Mouse (Mus musculus) heart, embryonic 16.5 days (tissue): ENCODE measurements around the gene Smad5. TPM values are rescaled to one million over a fixed set of nuclear protein-coding genes. Genes with fewer than 3 reads are reported as not detected.

Source experiments
- ATAC-seq: fragments of 200-750 bp; cut with Nextera tagmentation; replicated peaks from 2 replicates; pipeline ENCODE4 v1.8.0; 2017; ENCODE audit warnings: moderate number of reproducible peaks; ENCODE audit not compliant: insufficient read depth, low FRiP score; ENCODE audit errors: extremely low read depth
- H3K27ac ChIP-seq: fragments of 300-500 bp; sonication (generic); 2 replicates; pipeline ENCODE4 v1.5.1; 2014; ENCODE audit warnings: mild to moderate bottlenecking, low read length, control low read depth, moderate library complexity
- H3K27me3 ChIP-seq: fragments of 300-500 bp; sonication (generic); 2 replicates; pipeline ENCODE4 v1.6.1; 2014; ENCODE audit warnings: low read length, mixed read lengths; ENCODE audit not compliant: control insufficient read depth, insufficient read depth
- H3K36me3 ChIP-seq: fragments of 300-500 bp; sonication (generic); 2 replicates; pipeline ENCODE4 v1.6.1; 2014; ENCODE audit not compliant: control insufficient read depth, insufficient read depth
- H3K4me1 ChIP-seq: fragments of 300-500 bp; sonication (generic); 2 replicates; pipeline ENCODE4 v1.6.1; 2014; ENCODE audit warnings: low read length, mixed read lengths; ENCODE audit not compliant: control insufficient read depth, insufficient read depth
- H3K4me2 ChIP-seq: fragments of 300-500 bp; sonication (generic); 2 replicates; pipeline ENCODE4 v1.6.1; 2014; ENCODE audit warnings: low read depth, mild to moderate bottlenecking, control low read depth, low read length
- H3K4me3 ChIP-seq: fragments of 300-500 bp; sonication (generic); 2 replicates; pipeline ENCODE4 v1.5.1; 2014; ENCODE audit warnings: mild to moderate bottlenecking, control low read depth, low read length
- H3K9ac ChIP-seq: fragments of 300-500 bp; sonication (generic); 2 replicates; pipeline ENCODE4 v1.6.1; 2014; ENCODE audit warnings: low read length, control low read depth
- H3K9me3 ChIP-seq: fragments of 300-500 bp; sonication (generic); replicated peaks from 2 replicates; pipeline ENCODE4 v1.6.1; 2016; ENCODE audit warnings: low read length; ENCODE audit not compliant: control insufficient read depth
- WGBS: fragments of 180-500 bp; shearing (Covaris S2); extraction: QIAGEN DNeasy Blood & Tissue Kit; methylation state at CpG from one replicate; pipeline ENCODE4 v1.1.7; 2014; 5-methylcytosine and 5-hydroxymethylcytosine counted together
- polyA plus RNA-seq: library from polyadenylated mRNA; unstranded; fragments of >200 nt; fragmentation: Nextera tagmentation; extraction: Ambion mirVana; gene quantifications from 2 replicates; pipeline ENCODE4 v1.2.1, GENCODE M21; 2015

Gene Smad5
- polyA plus RNA-seq: 16.7 and 16.9 TPM in 2 replicates

DNA sequence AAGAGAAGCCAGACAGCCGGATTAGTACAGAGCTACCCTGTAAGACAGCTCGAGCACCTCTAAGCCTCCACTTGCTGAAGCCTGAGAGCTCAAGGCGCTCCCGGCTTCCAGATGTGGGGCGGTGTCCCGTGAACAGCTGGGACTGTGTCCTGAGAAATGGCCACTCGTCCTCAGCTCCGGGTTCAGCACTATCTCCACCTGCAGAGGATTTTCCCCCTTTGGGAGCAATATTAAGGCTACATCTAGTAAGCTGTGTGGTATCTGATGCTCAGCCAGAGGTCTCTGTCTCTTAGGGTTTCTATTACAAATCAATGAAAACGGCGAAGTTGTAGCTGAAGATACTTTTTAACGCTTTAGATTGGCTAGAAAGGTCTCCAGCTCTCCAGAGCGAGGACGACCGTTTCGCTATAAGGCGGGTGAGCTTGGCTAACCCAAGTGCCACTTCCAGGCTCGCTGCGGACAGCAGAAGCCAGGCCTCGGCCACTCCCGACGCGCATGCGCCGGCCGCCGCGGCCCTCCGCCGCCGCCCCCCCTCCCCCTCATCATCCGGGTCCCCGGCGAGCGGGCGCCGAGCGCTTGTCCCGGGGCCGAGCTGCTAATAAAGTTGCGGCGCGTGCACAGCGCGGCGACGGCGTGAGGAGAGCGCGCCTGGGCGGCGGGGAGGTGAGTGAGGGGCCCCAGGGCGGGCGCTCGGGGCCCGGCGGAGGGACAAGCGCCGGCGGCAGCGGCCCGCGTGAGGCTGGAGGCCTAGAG is at the start of gene Smad5:
TSS of gene Smad5 (plus strand) at position 542 of the 753 bp plus-strand sequence.
- 3% methylated on average over 62 of the region's 62 CpGs for WGBS
- no peaks in the 10 kb centered on the region for H3K27me3 ChIP-seq
- H3K9me3 ChIP-seq: no peaks in the 10 kb centered on the region; the same call in 1 of the 2 replicates
- peak within 1 kb of the TSS; percentile 80 for H3K4me3 ChIP-seq
- peak within 1 kb of the TSS; percentile 94 for H3K9ac ChIP-seq
- H3K4me1 ChIP-seq: peaks cover 48% of the 10 kb centered on the region
- peak within 1 kb of the TSS; percentile 82 for H3K4me2 ChIP-seq
- peak within 1 kb of the TSS; percentile 98 for H3K27ac ChIP-seq
- no peaks in the 10 kb centered on the region for H3K36me3 ChIP-seq
- ATAC-seq: peak; percentile 90

DNA sequence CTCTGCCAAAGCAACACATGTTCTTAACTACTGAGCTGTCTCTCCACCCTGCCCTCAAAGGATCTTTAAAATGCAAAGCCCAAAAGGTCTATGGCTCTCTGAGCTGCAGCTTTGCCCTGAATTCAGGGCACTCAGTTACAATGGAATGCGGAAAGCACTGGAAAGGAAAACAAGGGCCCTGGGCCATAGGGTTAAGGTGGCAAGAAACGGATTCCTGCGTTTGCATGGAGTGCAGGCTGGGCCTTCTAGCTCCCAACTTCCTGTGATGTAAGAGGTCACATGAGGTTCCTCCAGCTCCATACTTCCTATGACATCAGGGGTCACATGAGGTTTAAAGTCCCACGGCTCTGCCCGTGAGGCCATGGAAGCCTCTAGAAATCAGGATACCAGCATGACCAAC is 48.6 kb upstream of the Smad5 start:
- Histone ChIP-seq H3K4me1 (peaks cover 3% of the 10 kb centered on the region), H3K4me3 (no peak overlapping the region), H3K27ac (no peak overlapping the region), H3K27me3 (no peaks in the 10 kb centered on the region), H3K9me3 (no peaks in the 10 kb centered on the region), H3K36me3 (no peaks in the 10 kb centered on the region), H3K4me2 (no peak overlapping the region), H3K9ac (no peak overlapping the region)
- 78% methylated on average over 5 of the region's 5 CpGs for WGBS
- no peak for ATAC-seq

DNA sequence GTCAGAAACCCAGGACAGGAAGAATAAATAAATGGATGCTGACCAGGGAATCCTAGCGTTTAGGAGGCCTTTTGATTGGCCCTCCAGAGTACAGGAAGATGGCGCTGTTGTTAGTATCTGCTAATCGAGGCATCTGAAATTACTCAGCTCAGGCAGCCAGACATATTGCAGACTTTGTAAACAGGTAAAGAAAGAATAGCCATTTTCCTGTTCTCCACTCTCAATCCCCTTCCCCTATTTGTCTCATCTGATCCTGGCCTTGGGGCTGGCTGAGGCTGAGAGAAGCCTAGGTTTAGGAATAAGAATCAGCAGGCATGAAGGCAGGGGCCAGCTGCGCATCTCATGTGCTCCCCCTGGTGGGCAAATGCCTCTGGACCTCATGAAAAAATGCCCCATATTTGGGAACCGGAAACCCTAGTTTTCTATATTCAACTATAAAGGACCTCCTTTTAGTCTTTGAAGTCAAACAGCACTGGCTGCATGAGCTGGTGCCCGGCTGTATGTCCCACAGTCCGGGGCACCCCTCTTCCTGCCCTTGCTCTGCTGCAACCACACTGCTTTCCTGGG is 44.8 kb upstream of the Smad5 start:
- ATAC-seq: no peak
- Histone ChIP-seq H3K9ac (no peak overlapping the region), H3K36me3 (no peaks in the 10 kb centered on the region), H3K27ac (no peak overlapping the region), H3K9me3 (no peaks in the 10 kb centered on the region), H3K4me3 (no peak overlapping the region), H3K4me1 (peaks cover 18% of the 10 kb centered on the region), H3K4me2 (no peak overlapping the region), H3K27me3 (no peaks in the 10 kb centered on the region)
- WGBS: 35% methylated on average over 7 of the region's 7 CpGs

DNA sequence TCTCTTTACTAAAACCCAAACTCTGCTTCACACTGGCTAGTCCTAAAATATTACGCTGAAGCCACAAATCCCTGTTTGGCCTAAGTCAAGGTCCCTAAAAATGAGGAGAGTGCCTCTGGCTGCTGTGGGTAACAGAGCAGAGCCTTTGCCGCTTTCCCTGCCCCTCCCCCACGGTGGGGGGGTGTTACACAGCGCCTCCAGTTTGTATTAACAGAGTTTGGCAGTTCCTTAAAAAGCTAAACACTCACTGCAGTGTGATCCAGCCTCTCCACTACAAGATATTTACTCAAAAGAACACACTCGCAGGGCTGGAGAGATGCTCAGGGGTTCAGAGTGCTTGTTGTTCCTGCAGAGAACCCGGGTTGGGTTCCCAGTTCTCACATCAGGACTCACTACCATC is 43.9 kb upstream of the Smad5 start:
- no peaks in the 10 kb centered on the region for H3K36me3 ChIP-seq
- H3K4me2 ChIP-seq: no peak overlapping the region
- ATAC-seq: no peak
- peaks cover 21% of the 10 kb centered on the region for H3K4me1 ChIP-seq
- no peaks in the 10 kb centered on the region for H3K9me3 ChIP-seq
- no peaks in the 10 kb centered on the region for H3K27me3 ChIP-seq
- H3K27ac ChIP-seq: no peak overlapping the region
- no peak overlapping the region for H3K9ac ChIP-seq
- no peak overlapping the region for H3K4me3 ChIP-seq
- WGBS: 66% methylated on average over 6 of the region's 6 CpGs

DNA sequence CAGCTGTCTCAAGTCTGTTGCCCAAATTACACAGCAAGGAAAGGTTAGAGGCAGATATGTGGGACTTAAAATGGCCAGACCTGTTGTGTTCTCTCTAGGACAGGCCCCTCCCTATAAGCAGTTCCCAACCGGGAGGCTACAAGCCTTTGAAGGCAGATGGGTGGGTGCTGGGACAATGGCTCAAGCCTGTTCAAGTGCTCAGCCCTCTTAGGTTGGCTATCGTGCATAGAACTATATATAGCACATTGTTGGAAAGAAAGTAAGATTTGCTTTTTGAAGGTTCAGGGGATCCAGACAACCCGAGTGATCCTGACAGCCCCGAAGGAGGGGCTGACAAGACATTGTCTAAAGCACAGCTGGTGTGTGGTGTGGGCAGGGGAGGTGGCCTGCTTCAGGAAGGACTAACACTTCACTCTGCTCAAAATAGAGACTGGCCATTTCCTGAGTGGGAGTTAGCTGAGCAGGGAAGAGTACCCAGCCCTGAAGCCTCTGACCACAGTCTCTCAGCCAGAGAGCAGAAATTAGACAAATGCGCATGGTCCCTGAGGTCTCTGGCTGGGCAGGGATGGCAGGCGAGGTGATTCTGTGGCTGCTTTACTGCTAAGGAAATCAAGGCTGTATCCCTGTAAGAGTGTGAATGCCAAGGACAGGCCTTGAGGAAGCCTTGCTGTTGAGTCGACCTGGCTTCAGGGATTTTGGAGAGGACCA is 40.7 kb upstream of the Smad5 start:
- H3K4me1 ChIP-seq: peaks cover 21% of the 10 kb centered on the region
- no peaks in the 10 kb centered on the region for H3K9me3 ChIP-seq
- H3K27ac ChIP-seq: peak overlapping the region; percentile 79
- 23% methylated on average over 7 of the region's 7 CpGs for WGBS
- no peak overlapping the region for H3K4me3 ChIP-seq
- no peaks in the 10 kb centered on the region for H3K36me3 ChIP-seq
- ATAC-seq: peak; percentile 87
- H3K4me2 ChIP-seq: peak overlapping the region; percentile 22; the same call in 1 of the 2 replicates
- H3K9ac ChIP-seq: peak overlapping the region; percentile 30; the same call in 1 of the 2 replicates
- H3K27me3 ChIP-seq: no peaks in the 10 kb centered on the region

DNA sequence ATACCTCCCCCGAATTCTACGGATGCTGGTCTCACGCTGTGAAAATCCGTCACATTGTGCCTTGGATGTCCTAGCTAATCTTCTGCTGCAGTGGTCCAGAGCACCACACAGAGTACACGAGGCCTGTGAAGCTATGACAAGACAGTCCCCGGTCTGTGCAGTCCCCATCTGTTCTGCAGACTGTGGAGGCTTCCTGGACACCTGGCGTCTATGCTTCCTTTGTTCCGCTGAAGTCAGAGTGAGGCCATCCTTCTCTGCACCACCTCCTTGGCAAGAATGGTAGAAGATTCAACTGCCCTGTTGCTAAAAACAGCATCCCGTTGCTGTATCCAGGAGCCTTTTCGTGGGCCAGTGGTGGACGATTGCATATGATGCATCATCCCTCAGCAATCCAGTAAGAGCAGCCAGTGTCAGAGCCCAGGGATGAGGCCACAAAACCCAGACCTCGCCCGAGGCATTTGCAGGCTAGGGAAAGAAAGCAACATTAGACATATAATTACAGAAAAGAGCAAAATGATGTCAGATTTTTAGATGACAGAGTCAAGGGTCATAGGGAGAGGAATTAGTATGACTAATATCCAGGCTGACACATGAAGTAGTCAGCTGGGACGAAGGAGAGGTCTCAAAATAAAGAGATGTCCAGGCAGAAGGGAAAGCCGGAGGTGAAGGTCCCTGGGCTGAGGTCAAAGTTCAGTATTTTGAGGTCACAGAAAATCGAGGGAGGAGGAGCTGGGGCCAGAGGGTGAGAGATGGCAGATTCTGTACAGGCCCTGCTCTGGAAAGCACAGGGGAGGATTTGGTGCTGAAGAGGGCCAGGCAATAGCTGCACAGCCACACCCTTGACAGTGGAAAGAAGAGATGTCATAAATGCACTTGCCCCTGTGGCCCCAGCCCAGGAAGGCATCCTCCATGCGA is 38.3 kb upstream of the Smad5 start:
- Histone ChIP-seq H3K4me1 (peaks cover 21% of the 10 kb centered on the region), H3K27ac (no peak overlapping the region), H3K9me3 (no peaks in the 10 kb centered on the region), H3K36me3 (no peaks in the 10 kb centered on the region), H3K4me3 (no peak overlapping the region), H3K4me2 (no peak overlapping the region), H3K9ac (no peak overlapping the region), H3K27me3 (no peaks in the 10 kb centered on the region)
- ATAC-seq: no peak
- WGBS: 73% methylated on average over 17 of the region's 17 CpGs

DNA sequence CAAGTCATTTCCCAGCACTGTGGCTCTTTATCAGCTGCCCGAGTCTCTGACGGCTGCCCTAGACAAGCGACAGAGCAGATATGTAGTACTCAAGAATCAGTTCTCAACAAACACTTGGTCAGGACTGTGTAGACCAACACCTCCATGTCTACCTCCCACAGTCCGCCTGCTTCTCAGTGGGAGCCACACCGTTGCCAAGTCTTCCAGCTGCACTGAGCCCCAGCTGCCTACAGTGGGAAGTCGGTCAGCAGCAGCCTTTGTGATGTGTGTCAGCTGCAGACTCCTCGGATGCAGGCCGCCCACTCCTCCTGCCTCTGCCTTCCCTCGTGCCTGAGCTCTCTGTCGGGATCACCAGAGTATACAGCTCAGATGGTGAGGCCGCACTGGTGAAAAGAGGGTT is 31.6 kb upstream of the Smad5 start:
- no peak overlapping the region for H3K27ac ChIP-seq
- no peak overlapping the region for H3K4me2 ChIP-seq
- 35% methylated on average over 11 of the region's 11 CpGs for WGBS
- H3K36me3 ChIP-seq: no peaks in the 10 kb centered on the region
- no peak for ATAC-seq
- peaks cover 3% of the 10 kb centered on the region; the same call in 1 of the 2 replicates for H3K4me1 ChIP-seq
- H3K4me3 ChIP-seq: no peak overlapping the region
- H3K27me3 ChIP-seq: 0 out of 2 replicates have a peak, but pooled peaks cover 2% of the 10 kb centered on the region
- H3K9ac ChIP-seq: no peak overlapping the region
- no peaks in the 10 kb centered on the region for H3K9me3 ChIP-seq

DNA sequence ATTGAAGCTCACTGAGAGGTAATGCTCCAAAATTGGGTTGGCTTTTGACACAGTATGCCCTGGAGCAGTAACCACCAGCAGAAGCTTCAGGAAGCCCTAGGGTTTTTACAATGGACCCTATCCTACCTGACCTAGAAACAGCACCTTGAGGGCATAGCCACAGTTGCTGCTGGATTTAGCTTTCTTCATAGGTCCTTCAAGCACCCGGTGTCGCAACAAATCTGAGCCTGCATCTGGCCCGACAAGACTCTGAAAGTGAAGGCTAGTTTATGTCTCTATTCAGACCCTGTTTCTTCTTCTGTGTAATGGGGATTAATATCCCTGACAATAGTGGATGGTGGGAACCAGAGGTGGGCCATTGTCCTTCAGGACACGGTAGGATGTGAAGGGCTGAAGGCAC is 25.1 kb upstream of the Smad5 start:
- peaks cover 19% of the 10 kb centered on the region for H3K4me1 ChIP-seq
- 57% methylated on average over 4 of the region's 4 CpGs for WGBS
- H3K9ac ChIP-seq: no peak overlapping the region
- peak overlapping the region; percentile 61 for H3K27ac ChIP-seq
- no peaks in the 10 kb centered on the region for H3K36me3 ChIP-seq
- H3K4me2 ChIP-seq: no peak overlapping the region
- no peak overlapping the region for H3K4me3 ChIP-seq
- ATAC-seq: no peak
- 0 out of 2 replicates have a peak, but pooled peaks cover 2% of the 10 kb centered on the region for H3K27me3 ChIP-seq
- H3K9me3 ChIP-seq: no peaks in the 10 kb centered on the region
